Mouse (Mus musculus): ENCODE results near the gene Klhl11. TPM values are rescaled to one million over a fixed set of nuclear protein-coding genes. Genes with fewer than 3 reads are reported as not detected.

The Klhl11 gene
- total RNA-seq, 1 experiment = 43.3 TPM

- Histone ChIP-seq H3K9ac (ENCODE audit: insufficient read depth, low read depth, low read length, poor library complexity, severe bottlenecking) (no peak overlapping the region), H3K27ac (ENCODE audit: insufficient read depth, low read depth, low read length, poor library complexity, severe bottlenecking) (no peak overlapping the region; the same call in 1 of the 2 replicates), H3K4me3 (ENCODE audit: insufficient read depth in 1 of 2, low read depth in 1 of 2, low read length in 2 of 2, poor library complexity in 1 of 2, severe bottlenecking in 1 of 2) (no peak overlapping the region), H3K36me3 (ENCODE audit: control insufficient read depth, insufficient read depth, low read length, poor library complexity, severe bottlenecking) (peaks cover 13% of the 10 kb centered on the region), H3K4me1 (ENCODE audit: control insufficient read depth in 2 of 2, insufficient read depth in 2 of 2, low read length in 2 of 2, poor library complexity in 1 of 2) (no peaks in the 10 kb centered on the region), H3K9me3 (ENCODE audit: control insufficient read depth, insufficient read depth, low read depth, low read length) (no peaks in the 10 kb centered on the region)
- in situ Hi-C loops (cut with MboI; ENCODE audit: low sequenced_read_pairs in 2 of 2, unreplicated experiment in 2 of 2) = no loop called here
- TF ChIP-seq HCFC1 (IDR thresholded peaks at IDR 0.05; ENCODE audit: borderline replicate concordance, insufficient read depth, low read length) (no peak), MAFK (IDR thresholded peaks at IDR 0.05; ENCODE audit: insufficient read depth, low read depth, low read length) (no peak), ZNF384 (IDR thresholded peaks at IDR 0.05; ENCODE audit: low read depth, low read length) (no peak), ZC3H11A (IDR thresholded peaks at IDR 0.05; ENCODE audit: borderline replicate concordance, low read depth, low read length) (no peak), CHD2 (IDR thresholded peaks at IDR 0.05; ENCODE audit: low read depth, low read length) (no peak)
- no peak for DNase-seq (ENCODE audit: low read depth, low spot score)
These were observed 9.8 kb downstream of the Klhl11 start for GRCm38 (mm10) chr11:100462699-100463098.

GRCm38 (mm10) chr11:100457711-100458110 lies 14.8 kb downstream of the Klhl11 start:
- Histone ChIP-seq H3K4me3 (ENCODE audit: insufficient read depth in 1 of 2, low read depth in 1 of 2, low read length in 2 of 2, poor library complexity in 1 of 2, severe bottlenecking in 1 of 2) (no peak overlapping the region), H3K4me1 (ENCODE audit: control insufficient read depth in 2 of 2, insufficient read depth in 2 of 2, low read length in 2 of 2, poor library complexity in 1 of 2) (peaks cover 0 to 2% of the 10 kb centered on the region in 2 experiments; a peak in 1 of 4 replicates), H3K27ac (ENCODE audit: insufficient read depth, low read depth, low read length, poor library complexity, severe bottlenecking) (no peak overlapping the region), H3K36me3 (ENCODE audit: control insufficient read depth, insufficient read depth, low read length, poor library complexity, severe bottlenecking) (peaks cover 4% of the 10 kb centered on the region), H3K9me3 (ENCODE audit: control insufficient read depth, insufficient read depth, low read depth, low read length) (no peaks in the 10 kb centered on the region), H3K9ac (ENCODE audit: insufficient read depth, low read depth, low read length, poor library complexity, severe bottlenecking) (no peak overlapping the region)
- no peak for DNase-seq (ENCODE audit: low read depth, low spot score)
- TF ChIP-seq HCFC1 (IDR thresholded peaks at IDR 0.05; ENCODE audit: borderline replicate concordance, insufficient read depth, low read length) = no peak
- no peak for TF ChIP-seq ZC3H11A (IDR thresholded peaks at IDR 0.05; ENCODE audit: borderline replicate concordance, low read depth, low read length)
- no peak for TF ChIP-seq ZNF384 (IDR thresholded peaks at IDR 0.05; ENCODE audit: low read depth, low read length)
- no peak for TF ChIP-seq CHD2 (IDR thresholded peaks at IDR 0.05; ENCODE audit: low read depth, low read length)
- no peak for TF ChIP-seq MAFK (IDR thresholded peaks at IDR 0.05; ENCODE audit: insufficient read depth, low read depth, low read length)
- in situ Hi-C loops (cut with MboI; ENCODE audit: low sequenced_read_pairs in 2 of 2, unreplicated experiment in 2 of 2) = no loop called here

- peaks cover 0 to 2% of the 10 kb centered on the region in 2 experiments; a peak in 1 of 4 replicates for H3K4me1 ChIP-seq (ENCODE audit: control insufficient read depth in 2 of 2, insufficient read depth in 2 of 2, low read length in 2 of 2, poor library complexity in 1 of 2)
- no peak overlapping the region for H3K27ac ChIP-seq (ENCODE audit: insufficient read depth, low read depth, low read length, poor library complexity, severe bottlenecking)
- in situ Hi-C loops (cut with MboI; ENCODE audit: low sequenced_read_pairs in 2 of 2, unreplicated experiment in 2 of 2) = no loop called here
- H3K4me3 ChIP-seq (ENCODE audit: insufficient read depth in 1 of 2, low read depth in 1 of 2, low read length in 2 of 2, poor library complexity in 1 of 2, severe bottlenecking in 1 of 2) = no peak overlapping the region
- TF ChIP-seq HCFC1 (IDR thresholded peaks at IDR 0.05; ENCODE audit: borderline replicate concordance, insufficient read depth, low read length) = no peak
- no peak for TF ChIP-seq ZNF384 (IDR thresholded peaks at IDR 0.05; ENCODE audit: low read depth, low read length)
- no peak for TF ChIP-seq ZC3H11A (IDR thresholded peaks at IDR 0.05; ENCODE audit: borderline replicate concordance, low read depth, low read length)
- no peak for TF ChIP-seq CHD2 (IDR thresholded peaks at IDR 0.05; ENCODE audit: low read depth, low read length)
- TF ChIP-seq MAFK (IDR thresholded peaks at IDR 0.05; ENCODE audit: insufficient read depth, low read depth, low read length) = no peak
- H3K9ac ChIP-seq (ENCODE audit: insufficient read depth, low read depth, low read length, poor library complexity, severe bottlenecking) = no peak overlapping the region
- DNase-seq (ENCODE audit: low read depth, low spot score) = no peak
- peaks cover 3% of the 10 kb centered on the region for H3K36me3 ChIP-seq (ENCODE audit: control insufficient read depth, insufficient read depth, low read length, poor library complexity, severe bottlenecking)
- no peaks in the 10 kb centered on the region for H3K9me3 ChIP-seq (ENCODE audit: control insufficient read depth, insufficient read depth, low read depth, low read length)
These were observed 15.3 kb downstream of the Klhl11 start for GRCm38 (mm10) chr11:100457247-100457646.

GRCm38 (mm10) chr11:100442625-100443024 lies 29.9 kb downstream of the Klhl11 start:
- in situ Hi-C loops (cut with MboI; ENCODE audit: low sequenced_read_pairs in 2 of 2, unreplicated experiment in 2 of 2) = no loop called here
- Histone ChIP-seq H3K4me1 (ENCODE audit: control insufficient read depth in 2 of 2, insufficient read depth in 2 of 2, low read length in 2 of 2, poor library complexity in 1 of 2) (peaks cover 3 to 7% of the 10 kb centered on the region in 2 experiments; a peak in 3 of 4 replicates), H3K9ac (ENCODE audit: insufficient read depth, low read depth, low read length, poor library complexity, severe bottlenecking) (no peak overlapping the region), H3K4me3 (ENCODE audit: insufficient read depth in 1 of 2, low read depth in 1 of 2, low read length in 2 of 2, poor library complexity in 1 of 2, severe bottlenecking in 1 of 2) (no peak overlapping the region), H3K9me3 (ENCODE audit: control insufficient read depth, insufficient read depth, low read depth, low read length) (no peaks in the 10 kb centered on the region), H3K27ac (ENCODE audit: insufficient read depth, low read depth, low read length, poor library complexity, severe bottlenecking) (no peak overlapping the region), H3K36me3 (ENCODE audit: control insufficient read depth, insufficient read depth, low read length, poor library complexity, severe bottlenecking) (no peaks in the 10 kb centered on the region)
- TF ChIP-seq CHD2 (IDR thresholded peaks at IDR 0.05; ENCODE audit: low read depth, low read length) (no peak), MAFK (IDR thresholded peaks at IDR 0.05; ENCODE audit: insufficient read depth, low read depth, low read length) (no peak), ZNF384 (IDR thresholded peaks at IDR 0.05; ENCODE audit: low read depth, low read length) (no peak), HCFC1 (IDR thresholded peaks at IDR 0.05; ENCODE audit: borderline replicate concordance, insufficient read depth, low read length) (no peak), ZC3H11A (IDR thresholded peaks at IDR 0.05; ENCODE audit: borderline replicate concordance, low read depth, low read length) (no peak)
- DNase-seq (ENCODE audit: low read depth, low spot score) = no peak

Measured in ES-E14 (cell line).